Mouse (Mus musculus) intestine, postnatal 0 days (tissue): ENCODE measurements at regions not wholly inside any gene's neighbourhood (a gene's known extent, or its start where the extent isn't known, plus 50 kb on each side); places are given as distances from the start of the nearest gene placed in this dataset.

Source experiments
- ATAC-seq: fragments of 200-750 bp; cut with Nextera tagmentation; 2 replicates; pipeline ENCODE4 v1.8.0; 2017; ENCODE audit warnings: mild to moderate bottlenecking, moderate TSS enrichment, moderate library complexity
- H3K27ac ChIP-seq: fragments of 300-500 bp; sonication (generic); 2 replicates; pipeline ENCODE4 v1.5.1; 2014; ENCODE audit warnings: mild to moderate bottlenecking, low read depth, low read length, moderate library complexity
- H3K27me3 ChIP-seq: fragments of 300-500 bp; sonication (generic); replicated peaks from 2 replicates; pipeline ENCODE4 v1.6.1; 2014; ENCODE audit warnings: low read length, mixed read lengths; ENCODE audit not compliant: control insufficient read depth, insufficient read depth
- H3K36me3 ChIP-seq: fragments of 300-500 bp; sonication (generic); 2 replicates; pipeline ENCODE4 v1.6.1; 2014; ENCODE audit warnings: mild to moderate bottlenecking, moderate library complexity; ENCODE audit not compliant: control insufficient read depth, insufficient read depth
- H3K4me1 ChIP-seq: fragments of 300-500 bp; sonication (generic); replicated peaks from 2 replicates; pipeline ENCODE4 v1.6.1; 2014; ENCODE audit warnings: antibody characterized with exemption, low read length, mixed read lengths; ENCODE audit not compliant: control insufficient read depth, insufficient read depth
- H3K4me2 ChIP-seq: fragments of 300-500 bp; sonication (generic); replicated peaks from 2 replicates; pipeline ENCODE4 v1.6.1; 2014; ENCODE audit warnings: low read depth, mild to moderate bottlenecking, moderate library complexity
- H3K4me3 ChIP-seq: fragments of 300-500 bp; sonication (generic); 2 replicates; pipeline ENCODE4 v1.5.1; 2014; ENCODE audit warnings: low read depth, low read length
- H3K9ac ChIP-seq: fragments of 300-500 bp; sonication (generic); 2 replicates; pipeline ENCODE4 v1.6.1; 2014; ENCODE audit warnings: mild to moderate bottlenecking, low read depth, low read length
- H3K9me3 ChIP-seq: fragments of 300-500 bp; sonication (generic); 2 replicates; pipeline ENCODE4 v1.6.1; 2016; ENCODE audit warnings: mixed run types; ENCODE audit not compliant: control insufficient read depth
- CTCF ChIP-seq: sonication (generic); IDR thresholded peaks from 2 replicates; pipeline ENCODE4 v1.5.1; 2016; ENCODE audit warnings: low read depth, mild to moderate bottlenecking, control low read depth, antibody characterized with exemption, moderate library complexity
- WGBS: fragments of 180-500 bp; shearing (Covaris S2); extraction: QIAGEN DNeasy Blood & Tissue Kit; methylation state at CpG from one replicate; pipeline ENCODE4 v1.1.7; 2014; 5-methylcytosine and 5-hydroxymethylcytosine counted together

- no peaks in the 10 kb centered on the region for H3K36me3 ChIP-seq
- no peak for TF ChIP-seq CTCF
- no peak overlapping the region for H3K4me2 ChIP-seq
- H3K9ac ChIP-seq, result no peak overlapping the region
- WGBS, result 97% methylated on average over 5 of the region's 5 CpGs
- no peak overlapping the region for H3K4me3 ChIP-seq
- no peak overlapping the region for H3K27ac ChIP-seq
- ATAC-seq, result no peak
- H3K9me3 ChIP-seq, result no peaks in the 10 kb centered on the region
- no peaks in the 10 kb centered on the region for H3K27me3 ChIP-seq
- H3K4me1 ChIP-seq, result no peaks in the 10 kb centered on the region
Observed at GRCm38 (mm10) chr15:63674404-63674803, 170.6 kb downstream of the Gsdmc2 start.

- WGBS, result 80% methylated on average over 11 of the region's 11 CpGs
- Histone ChIP-seq H3K9me3 (no peaks in the 10 kb centered on the region), H3K27ac (no peak overlapping the region), H3K27me3 (no peaks in the 10 kb centered on the region), H3K36me3 (no peaks in the 10 kb centered on the region), H3K4me2 (no peak overlapping the region), H3K4me1 (no peaks in the 10 kb centered on the region), H3K9ac (no peak overlapping the region), H3K4me3 (no peak overlapping the region)
- TF ChIP-seq CTCF, result no peak
- no peak for ATAC-seq
Observed at GRCm38 (mm10) chr15:63671081-63671480, 173.9 kb downstream of the Gsdmc2 start.

GRCm38 (mm10) chr15:63670561-63670960 lies 174.4 kb downstream of the Gsdmc2 start:
- WGBS, result 77% methylated on average over 1 of the region's 1 CpGs
- Histone ChIP-seq H3K9me3 (no peaks in the 10 kb centered on the region), H3K27me3 (no peaks in the 10 kb centered on the region), H3K36me3 (no peaks in the 10 kb centered on the region), H3K9ac (no peak overlapping the region), H3K4me1 (no peaks in the 10 kb centered on the region), H3K27ac (no peak overlapping the region), H3K4me3 (no peak overlapping the region), H3K4me2 (no peak overlapping the region)
- no peak for ATAC-seq
- no peak for TF ChIP-seq CTCF

GRCm38 (mm10) chr15:63667536-63667935 lies 177.4 kb downstream of the Gsdmc2 start:
- Histone ChIP-seq H3K27ac (no peak overlapping the region), H3K4me3 (no peak overlapping the region), H3K4me2 (no peak overlapping the region), H3K4me1 (no peaks in the 10 kb centered on the region), H3K9me3 (no peaks in the 10 kb centered on the region), H3K27me3 (no peaks in the 10 kb centered on the region), H3K36me3 (no peaks in the 10 kb centered on the region), H3K9ac (no peak overlapping the region)
- no peak for ATAC-seq
- no peak for TF ChIP-seq CTCF
- 85% methylated on average over 5 of the region's 5 CpGs for WGBS

GRCm38 (mm10) chr15:63665517-63665916 lies 179.5 kb downstream of the Gsdmc2 start:
- Histone ChIP-seq H3K36me3 (no peaks in the 10 kb centered on the region), H3K9me3 (no peaks in the 10 kb centered on the region), H3K9ac (no peak overlapping the region), H3K4me1 (no peaks in the 10 kb centered on the region), H3K4me2 (no peak overlapping the region), H3K27me3 (no peaks in the 10 kb centered on the region), H3K27ac (no peak overlapping the region), H3K4me3 (no peak overlapping the region)
- WGBS, result 74% methylated on average over 4 of the region's 4 CpGs
- no peak for ATAC-seq
- no peak for TF ChIP-seq CTCF

GRCm38 (mm10) chr15:63664877-63665276 lies 180.1 kb downstream of the Gsdmc2 start:
- Histone ChIP-seq H3K27me3 (no peaks in the 10 kb centered on the region), H3K4me1 (no peaks in the 10 kb centered on the region), H3K36me3 (no peaks in the 10 kb centered on the region), H3K9me3 (no peaks in the 10 kb centered on the region), H3K9ac (no peak overlapping the region), H3K4me3 (no peak overlapping the region), H3K4me2 (no peak overlapping the region), H3K27ac (no peak overlapping the region)
- no peak for TF ChIP-seq CTCF
- 66% methylated on average over 2 of the region's 2 CpGs for WGBS
- no peak for ATAC-seq

- no peaks in the 10 kb centered on the region for H3K36me3 ChIP-seq
- TF ChIP-seq CTCF, result no peak
- no peak overlapping the region for H3K27ac ChIP-seq
- H3K4me3 ChIP-seq, result no peak overlapping the region
- no peak overlapping the region for H3K9ac ChIP-seq
- no peaks in the 10 kb centered on the region for H3K9me3 ChIP-seq
- ATAC-seq, result no peak
- no peaks in the 10 kb centered on the region for H3K27me3 ChIP-seq
- no peak overlapping the region for H3K4me2 ChIP-seq
- 79% methylated on average over 3 of the region's 3 CpGs for WGBS
- no peaks in the 10 kb centered on the region for H3K4me1 ChIP-seq
Observed at GRCm38 (mm10) chr15:63662183-63662582, 182.8 kb downstream of the Gsdmc2 start.
